8 mouse cellular contexts compared by ENCODE assay signal in genomic region chr5:23616270-23617103, GRCm38 (mm10).
A peak's percentile ranks its signal among the peaks of the same experiment; 100 is the strongest.
DNase-seq lines count a peak whose midpoint lies in the region; ATAC-seq and TF ChIP-seq lines count a peak whose summit lies in the region.

No protein-coding gene starts in this region.

- H3K4me3 ChIP-seq in intestine, postnatal 0 days (ENCODE audit: low read depth, low read length), result peak overlapping the region; percentile 61
- H3K4me3 ChIP-seq in midbrain, embryonic 11.5 days (ENCODE audit: low read depth, low read length), result peak overlapping the region; percentile 36
- H3K4me3 ChIP-seq in spleen, adult 2 months (ENCODE audit: extremely low read depth, insufficient read depth, insufficient read length), result peak overlapping the region; percentile 59

- WGBS in intestine, postnatal 0 days, result 2% methylated on average over 11 of the region's 11 CpGs
- 14% methylated on average over 11 of the region's 11 CpGs for WGBS in midbrain, embryonic 11.5 days
- under 1% methylated on average over 11 of the region's 11 CpGs for WGBS in spleen, adult 2 months

- H3K4me1 ChIP-seq in intestine, postnatal 0 days (replicated peaks; ENCODE audit: control insufficient read depth, insufficient read depth, low read length), result no peaks in the 10 kb centered on the region
- H3K4me1 ChIP-seq in midbrain, embryonic 11.5 days (ENCODE audit: control insufficient read depth, insufficient read depth, low read length), result no peaks in the 10 kb centered on the region; the same call in none of the 2 replicates
- H3K4me1 ChIP-seq in spleen, adult 2 months (ENCODE audit: control insufficient read depth, insufficient read depth, insufficient read length), result peaks cover 5% of the 10 kb centered on the region

- intact Hi-C loops in left cerebral cortex, postnatal 4 days (cut with DNase I), result no loop called here

- peak; percentile 43; the same call in 1 of the 2 replicates for TF ChIP-seq POLR2A in spleen, adult 2 months (IDR thresholded peaks at IDR 0.05; ENCODE audit: low read depth, low read length)

- H3K4me2 ChIP-seq in intestine, postnatal 0 days (replicated peaks; ENCODE audit: low read depth), result peak overlapping the region; percentile 72
- peak overlapping the region; percentile 52 for H3K4me2 ChIP-seq in midbrain, embryonic 11.5 days

- H3K27me3 ChIP-seq in intestine, postnatal 0 days (replicated peaks; ENCODE audit: control insufficient read depth, insufficient read depth, low read length), result no peaks in the 10 kb centered on the region
- H3K27me3 ChIP-seq in midbrain, embryonic 11.5 days (ENCODE audit: control insufficient read depth, insufficient read depth, low read length), result no peaks in the 10 kb centered on the region
- H3K27me3 ChIP-seq in spleen, adult 2 months (ENCODE audit: control insufficient read depth, insufficient read depth, low read length), result no peaks in the 10 kb centered on the region

- H3K27ac ChIP-seq in intestine, postnatal 0 days (ENCODE audit: low read depth, low read length), result peak overlapping the region; percentile 79
- peak overlapping the region; percentile 32 for H3K27ac ChIP-seq in midbrain, embryonic 11.5 days (ENCODE audit: low read depth, low read length)
- peak overlapping the region; percentile 75 for H3K27ac ChIP-seq in spleen, adult 2 months (ENCODE audit: insufficient read depth, low read length)

- peak; percentile 23; the same call in 1 of the 2 replicates for TF ChIP-seq CTCF in intestine, postnatal 0 days (IDR thresholded peaks at IDR 0.05; ENCODE audit: low read depth)
- TF ChIP-seq CTCF in spleen, adult 2 months (IDR thresholded peaks at IDR 0.05; ENCODE audit: extremely low read depth, insufficient read depth, insufficient read length, insufficient replicate concordance), result no peak

- H3K9me3 ChIP-seq in intestine, postnatal 0 days (ENCODE audit: control insufficient read depth), result no peaks in the 10 kb centered on the region
- H3K9me3 ChIP-seq in midbrain, embryonic 11.5 days (ENCODE audit: control insufficient read depth, low read length), result no peaks in the 10 kb centered on the region

- H3K9ac ChIP-seq in intestine, postnatal 0 days (ENCODE audit: low read depth, low read length), result peak overlapping the region; percentile 57
- peak overlapping the region; percentile 66 for H3K9ac ChIP-seq in midbrain, embryonic 11.5 days (ENCODE audit: low read length)

- ATAC-seq in intestine, postnatal 0 days, result peak; percentile 84
- ATAC-seq in midbrain, embryonic 11.5 days (ENCODE audit: low FRiP score), result peak; percentile 89

- peak; percentile 12 to 23 for DNase-seq in urinary bladder, adult 18-20 months (ENCODE audit: low spot score in 2 of 2)
- DNase-seq in urinary bladder, adult 2 months (ENCODE audit: low spot score), result no peak
- DNase-seq in embryo, embryonic 11.5 days (ENCODE audit: low read depth, low spot score), result peak; percentile 42
- peak; percentile 42 for DNase-seq in gonadal fat pad, adult 2 months (ENCODE audit: low read depth)
- peak; percentile 53 for DNase-seq in left cerebral cortex, postnatal 4 days
- peak; percentile 94 for DNase-seq in midbrain, embryonic 11.5 days (ENCODE audit: low spot score, missing footprints)
- peak; percentile 26 to 64 for DNase-seq in spleen, adult 2 months (ENCODE audit: low read depth in 1 of 2, low spot score in 2 of 2)

- no peaks in the 10 kb centered on the region for H3K36me3 ChIP-seq in intestine, postnatal 0 days (ENCODE audit: control insufficient read depth, insufficient read depth)
- no peaks in the 10 kb centered on the region for H3K36me3 ChIP-seq in midbrain, embryonic 11.5 days (ENCODE audit: control insufficient read depth, insufficient read depth, low read length)
- H3K36me3 ChIP-seq in spleen, adult 2 months (ENCODE audit: control insufficient read depth, insufficient read depth, low read length), result no peaks in the 10 kb centered on the region; the same call in 1 of the 2 replicates
